In genomic region chr1:180365180-180365810, GRCm38 (mm10) we compare ENCODE assay signal across 7 mouse cellular contexts. TPM values are rescaled to one million over a fixed set of nuclear protein-coding genes. Genes with fewer than 3 reads are reported as not detected.
DNase-seq lines count a peak whose midpoint lies in the region; ATAC-seq and TF ChIP-seq lines count a peak whose summit lies in the region.

No protein-coding gene starts in this region.

- DNase-seq in adrenal gland, postnatal 36 days = peak; percentile 96 to 97
- peak; percentile 92 to 95 for DNase-seq in heart, adult 18-20 months
- peak; percentile 92 for DNase-seq in kidney, adult 18-20 months
- DNase-seq in limb, embryonic 11.5 days (ENCODE audit: low spot score) = peak; percentile 96

- TF ChIP-seq POLR2A in small intestine, adult 2 months (IDR thresholded peaks at IDR 0.05; ENCODE audit: low read depth, low read length) = no peak

- ATAC-seq in embryonic facial prominence, embryonic 12.5 days (ENCODE audit: insufficient number of reproducible peaks, insufficient read depth, low FRiP score, low TSS enrichment) = peak; percentile 91
- peak; percentile 91 for ATAC-seq in limb, embryonic 11.5 days (ENCODE audit: insufficient number of reproducible peaks, low FRiP score, low TSS enrichment, low read depth)
- ATAC-seq in midbrain, embryonic 13.5 days = peak; percentile 97

- no peaks in the 10 kb centered on the region for H3K36me3 ChIP-seq in embryonic facial prominence, embryonic 12.5 days
- H3K36me3 ChIP-seq in limb, embryonic 11.5 days (ENCODE audit: control insufficient read depth, insufficient read depth, low read length) = no peaks in the 10 kb centered on the region
- no peaks in the 10 kb centered on the region for H3K36me3 ChIP-seq in midbrain, embryonic 13.5 days
- H3K36me3 ChIP-seq in small intestine, adult 2 months (ENCODE audit: control insufficient read depth, insufficient read depth, low read length) = no peaks in the 10 kb centered on the region

- H3K4me3 ChIP-seq in embryonic facial prominence, embryonic 12.5 days = peak overlapping the region; percentile 40
- H3K4me3 ChIP-seq in limb, embryonic 11.5 days (ENCODE audit: low read depth, low read length) = peak overlapping the region; percentile 38
- peak overlapping the region; percentile 42 for H3K4me3 ChIP-seq in midbrain, embryonic 13.5 days (replicated peaks)
- H3K4me3 ChIP-seq in small intestine, adult 2 months (ENCODE audit: low read depth, low read length) = peak overlapping the region; percentile 58

- WGBS in embryonic facial prominence, embryonic 12.5 days = 2% methylated on average over 29 of the region's 29 CpGs
- WGBS in limb, embryonic 11.5 days = 3% methylated on average over 29 of the region's 29 CpGs
- 2% methylated on average over 29 of the region's 29 CpGs for WGBS in midbrain, embryonic 13.5 days
- 1% methylated on average over 29 of the region's 29 CpGs for WGBS in small intestine, adult 2 months

- H3K9ac ChIP-seq in embryonic facial prominence, embryonic 12.5 days = peak overlapping the region; percentile 42; the same call in 1 of the 2 replicates
- H3K9ac ChIP-seq in limb, embryonic 11.5 days (ENCODE audit: low read length) = peak overlapping the region; percentile 67
- H3K9ac ChIP-seq in midbrain, embryonic 13.5 days (replicated peaks) = peak overlapping the region; percentile 68

- H3K9me3 ChIP-seq in embryonic facial prominence, embryonic 12.5 days = no peaks in the 10 kb centered on the region
- H3K9me3 ChIP-seq in limb, embryonic 11.5 days (ENCODE audit: control insufficient read depth, low read length) = no peaks in the 10 kb centered on the region
- H3K9me3 ChIP-seq in midbrain, embryonic 13.5 days = no peaks in the 10 kb centered on the region

- peak overlapping the region; percentile 56; the same call in 1 of the 2 replicates for H3K27ac ChIP-seq in embryonic facial prominence, embryonic 12.5 days
- no peak overlapping the region for H3K27ac ChIP-seq in limb, embryonic 11.5 days (replicated peaks; ENCODE audit: low read depth, low read length)
- H3K27ac ChIP-seq in midbrain, embryonic 13.5 days = peak overlapping the region; percentile 93
- peak overlapping the region; percentile 54 for H3K27ac ChIP-seq in small intestine, adult 2 months (ENCODE audit: insufficient read depth, low read depth, low read length)

- H3K4me1 ChIP-seq in embryonic facial prominence, embryonic 12.5 days = peaks cover 19% of the 10 kb centered on the region
- H3K4me1 ChIP-seq in limb, embryonic 11.5 days (ENCODE audit: control insufficient read depth, insufficient read depth, low read length) = peaks cover 8% of the 10 kb centered on the region; the same call in 1 of the 2 replicates
- H3K4me1 ChIP-seq in midbrain, embryonic 13.5 days (replicated peaks) = peaks cover 31% of the 10 kb centered on the region
- peaks cover 19% of the 10 kb centered on the region for H3K4me1 ChIP-seq in small intestine, adult 2 months (ENCODE audit: control insufficient read depth, insufficient read depth, insufficient read length, low read length)

- H3K4me2 ChIP-seq in embryonic facial prominence, embryonic 12.5 days (replicated peaks) = peak overlapping the region; percentile 56
- H3K4me2 ChIP-seq in limb, embryonic 11.5 days (ENCODE audit: low read depth, severe bottlenecking) = peak overlapping the region; percentile 68
- H3K4me2 ChIP-seq in midbrain, embryonic 13.5 days (replicated peaks) = peak overlapping the region; percentile 63

- 0 out of 2 replicates have a peak, but pooled peaks have one; percentile 16 for TF ChIP-seq CTCF in small intestine, adult 2 months (IDR thresholded peaks at IDR 0.05; ENCODE audit: extremely low read depth, insufficient read length, insufficient replicate concordance, low read depth, low read length)

- no peaks in the 10 kb centered on the region for H3K27me3 ChIP-seq in embryonic facial prominence, embryonic 12.5 days
- no peaks in the 10 kb centered on the region for H3K27me3 ChIP-seq in limb, embryonic 11.5 days (ENCODE audit: control insufficient read depth, insufficient read depth, low read length)
- no peaks in the 10 kb centered on the region for H3K27me3 ChIP-seq in midbrain, embryonic 13.5 days
- no peaks in the 10 kb centered on the region for H3K27me3 ChIP-seq in small intestine, adult 2 months (ENCODE audit: control insufficient read depth, insufficient read depth, low read length)

RNA-seq across cellular contexts. Expression of gene Itpkb, which starts 35.0 kb away (rescaled TPM):
- total RNA-seq in adrenal gland, postnatal 36 days (2021) = 10 to 100 TPM; 58.5 to 71.5 TPM
- 12.8 and 13.3 TPM in 2 replicates for polyA plus RNA-seq in embryonic facial prominence, embryonic 12.5 days (2016; fragmentation: Nextera tagmentation; extraction: Ambion mirVana)
- total RNA-seq in heart, adult 18-20 months (2021) = 10 to 100 TPM; 36.7 to 51.5 TPM
- polyA plus RNA-seq in limb, embryonic 11.5 days (2014; fragmentation: Nextera tagmentation; extraction: Ambion mirVana) = 7.1 and 7.2 TPM in 2 replicates
- 2.2 and 2.5 TPM in 2 replicates for polyA plus RNA-seq in midbrain, embryonic 13.5 days (2015; fragmentation: Nextera tagmentation; extraction: Ambion mirVana)
- polyA plus RNA-seq in small intestine, adult 2 months (2012; rRNA removed) = 4.4 and 6.0 TPM in 2 replicates
